Mouse (Mus musculus) stomach, embryonic 16.5 days (tissue): ENCODE measurements around the gene Psme1. TPM values are rescaled to one million over a fixed set of nuclear protein-coding genes. Genes with fewer than 3 reads are reported as not detected.

ENCODE experiments used
- ATAC-seq: fragments of 200-750 bp; cut with Nextera tagmentation; 2 replicates; pipeline ENCODE4 v1.8.0; 2017; ENCODE audit warnings: moderate number of reproducible peaks, moderate TSS enrichment; ENCODE audit not compliant: insufficient read depth, low FRiP score
- H3K27ac ChIP-seq: fragments of 300-500 bp; sonication (generic); 2 replicates; pipeline ENCODE4 v1.5.1; 2014; ENCODE audit warnings: low read length
- H3K27me3 ChIP-seq: fragments of 300-500 bp; sonication (generic); 2 replicates; pipeline ENCODE4 v1.6.1; 2014; ENCODE audit warnings: low read length, control low read depth, mixed read lengths; ENCODE audit not compliant: control insufficient read depth, insufficient read depth
- H3K36me3 ChIP-seq: fragments of 300-500 bp; sonication (generic); 2 replicates; pipeline ENCODE4 v1.6.1; 2014; ENCODE audit warnings: low read length; ENCODE audit not compliant: control insufficient read depth, insufficient read depth
- H3K4me1 ChIP-seq: fragments of 300-500 bp; sonication (generic); 2 replicates; pipeline ENCODE4 v1.6.1; 2014; ENCODE audit warnings: low read length, control low read depth, mixed read lengths; ENCODE audit not compliant: control insufficient read depth, insufficient read depth
- H3K4me2 ChIP-seq: fragments of 300-500 bp; sonication (generic); 2 replicates; pipeline ENCODE4 v1.6.1; 2014; ENCODE audit warnings: low read depth, low read length, mixed read lengths
- H3K4me3 ChIP-seq: fragments of 300-500 bp; sonication (generic); replicated peaks from 2 replicates; pipeline ENCODE4 v1.5.1; 2014; ENCODE audit warnings: mild to moderate bottlenecking, low read length
- H3K9ac ChIP-seq: fragments of 300-500 bp; sonication (generic); 2 replicates; pipeline ENCODE4 v1.6.1; 2014; ENCODE audit warnings: low read length
- H3K9me3 ChIP-seq: fragments of 300-500 bp; sonication (generic); replicated peaks from 2 replicates; pipeline ENCODE4 v1.6.1; 2016; ENCODE audit warnings: low read length, control low read depth; ENCODE audit not compliant: control insufficient read depth
- WGBS: fragments of 180-500 bp; shearing (Covaris S2); extraction: QIAGEN DNeasy Blood & Tissue Kit; methylation state at CpG from one replicate; pipeline ENCODE4 v1.1.7; 2014; 5-methylcytosine and 5-hydroxymethylcytosine counted together
- polyA plus RNA-seq: library from polyadenylated mRNA; unstranded; fragments of >200 nt; fragmentation: Nextera tagmentation; extraction: Ambion mirVana; gene quantifications from 2 replicates; pipeline ENCODE4 v1.2.1, GENCODE M21; 2015

Psme1 gene
- polyA plus RNA-seq: 149 and 162 TPM in 2 replicates

DNA sequence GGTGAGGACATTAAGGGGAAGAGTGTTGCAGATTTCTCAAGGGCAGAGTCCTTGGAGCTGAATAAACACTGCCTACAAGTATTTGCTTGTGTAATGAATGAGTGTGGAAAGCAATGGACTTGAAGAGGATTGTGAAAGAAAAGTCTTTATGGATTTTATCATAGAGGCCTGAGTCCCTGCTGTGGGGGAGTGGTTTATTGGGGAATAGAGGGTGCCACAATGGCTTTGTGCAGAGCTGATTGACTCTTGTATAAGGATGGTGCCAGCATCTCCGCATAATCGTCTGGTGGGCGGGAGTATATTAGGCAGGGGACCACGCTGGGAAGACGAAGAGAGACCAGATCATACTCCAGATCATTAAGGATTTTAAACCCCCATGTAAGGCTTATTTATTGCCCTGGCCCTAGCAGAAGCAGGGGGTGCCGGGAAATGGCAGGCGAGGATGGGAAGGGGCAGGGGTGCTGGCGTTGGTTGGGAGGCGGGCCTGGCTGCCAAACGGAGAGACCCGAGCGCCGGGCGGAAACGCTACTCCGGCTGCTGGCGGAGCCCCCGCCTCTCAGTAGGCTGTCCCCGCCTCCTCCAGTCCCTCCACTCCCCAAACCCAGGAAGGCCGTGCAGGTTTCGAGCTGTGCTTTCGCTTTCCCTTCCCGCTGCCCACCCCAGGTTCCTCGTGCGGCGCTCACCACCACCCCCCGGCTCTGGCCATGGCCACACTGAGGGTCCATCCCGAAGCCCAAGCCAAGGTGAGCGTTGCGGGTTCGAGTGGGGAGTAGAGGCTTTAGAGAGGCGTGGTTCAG, at the start of gene Psme1:
Gene Psme1 (plus strand): TSS at position 253 of the 797 bp plus-strand sequence.
- Histone ChIP-seq H3K4me2 (peak within 1 kb of the TSS; percentile 93), H3K9ac (peak within 1 kb of the TSS; percentile 96), H3K36me3 (peaks cover 7% of the 10 kb centered on the region), H3K27me3 (no peaks in the 10 kb centered on the region), H3K4me3 (peak within 1 kb of the TSS; percentile 98), H3K9me3 (no peaks in the 10 kb centered on the region), H3K27ac (peak within 1 kb of the TSS; percentile 93), H3K4me1 (peaks cover 13% of the 10 kb centered on the region)
- under 1% methylated on average over 32 of the region's 32 CpGs for WGBS
- ATAC-seq: peak; percentile 91

DNA sequence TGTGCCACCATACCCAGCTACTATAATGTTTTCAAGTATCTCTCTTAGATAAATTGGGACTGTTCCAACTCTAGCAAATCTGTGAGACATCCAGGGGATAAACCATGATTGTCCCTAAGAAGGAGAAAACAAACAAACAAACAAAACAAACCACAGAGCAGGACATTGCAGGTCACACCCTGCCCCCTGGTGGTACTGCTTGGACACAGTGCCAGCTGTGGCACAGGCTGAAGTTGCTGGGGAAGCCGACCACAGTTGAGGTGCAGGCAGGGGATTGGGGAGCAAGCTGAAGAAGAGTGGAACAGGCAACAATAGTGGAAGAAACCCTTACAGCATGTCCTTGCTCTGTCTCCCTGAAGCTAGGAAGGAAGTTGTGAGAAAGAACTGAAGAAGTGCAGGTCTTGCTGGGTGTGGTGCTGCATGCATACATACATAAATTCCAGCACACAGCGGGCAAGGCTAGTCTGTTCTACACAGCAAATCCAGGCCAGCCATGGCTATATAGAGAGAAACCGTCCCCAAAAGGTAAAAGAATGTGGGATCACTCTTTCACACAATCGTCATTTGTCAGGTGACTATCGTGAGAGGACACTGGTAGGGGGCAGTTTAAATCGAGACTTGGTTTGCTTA, 41.7 kb upstream of the Psme1 start:
- H3K9ac ChIP-seq: no peak overlapping the region
- H3K4me1 ChIP-seq: peaks cover 9% of the 10 kb centered on the region
- H3K4me3 ChIP-seq: no peak overlapping the region
- no peak for ATAC-seq
- H3K9me3 ChIP-seq: no peaks in the 10 kb centered on the region
- WGBS: 41% methylated on average over 6 of the region's 6 CpGs
- no peak overlapping the region for H3K27ac ChIP-seq
- H3K36me3 ChIP-seq: no peaks in the 10 kb centered on the region
- no peak overlapping the region for H3K4me2 ChIP-seq
- H3K27me3 ChIP-seq: no peaks in the 10 kb centered on the region

DNA sequence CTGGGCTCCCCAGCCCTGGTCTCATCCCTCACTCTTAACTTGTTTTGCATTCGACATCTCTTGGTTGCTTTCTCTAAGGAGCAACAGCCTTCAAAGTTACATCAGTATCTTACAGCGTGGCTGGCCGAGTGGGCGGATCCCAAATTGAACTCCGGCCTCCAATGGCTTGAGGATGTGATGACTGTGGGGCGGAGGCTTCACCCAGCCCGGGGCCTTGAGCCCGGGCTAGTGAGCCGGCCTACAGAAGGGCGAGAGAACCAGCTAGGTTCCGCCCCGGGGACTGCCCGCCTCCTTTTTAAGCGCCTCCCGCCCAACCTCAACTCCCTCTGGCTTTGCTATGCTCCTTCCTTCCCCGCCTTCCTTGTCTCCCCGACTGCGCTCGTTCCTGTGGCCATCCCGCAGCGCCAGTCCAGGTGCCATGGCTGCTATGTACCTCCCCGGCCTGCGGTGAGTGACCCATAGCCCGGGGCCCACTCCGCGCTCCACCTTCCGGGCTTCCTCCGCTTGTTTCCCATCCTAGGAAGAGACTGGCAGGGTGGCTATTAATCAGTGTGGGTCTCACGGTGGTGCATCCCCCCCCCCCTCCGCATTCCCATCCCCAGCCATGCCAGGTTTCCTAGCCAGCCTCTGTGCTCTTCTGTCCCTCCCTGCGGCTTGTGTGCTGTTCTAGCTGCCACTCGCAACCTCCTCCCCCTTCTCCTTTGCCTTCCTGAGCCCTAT, 37.7 kb upstream of the Psme1 start, which contains the start of gene Pck2:
Gene Pck2 (plus strand): TSS at position 200 of the 720 bp plus-strand sequence.
- H3K4me2 ChIP-seq: peak within 1 kb of the TSS; percentile 53
- peaks cover 14% of the 10 kb centered on the region for H3K4me1 ChIP-seq
- peak within 1 kb of the TSS; percentile 91 for H3K27ac ChIP-seq
- H3K4me3 ChIP-seq: peak within 1 kb of the TSS; percentile 56
- ATAC-seq: peak; percentile 95
- no peaks in the 10 kb centered on the region for H3K27me3 ChIP-seq
- WGBS: under 1% methylated on average over 32 of the region's 32 CpGs
- no peaks in the 10 kb centered on the region for H3K9me3 ChIP-seq
- H3K36me3 ChIP-seq: no peaks in the 10 kb centered on the region; the same call in 1 of the 2 replicates
- peak within 1 kb of the TSS; percentile 76 for H3K9ac ChIP-seq

DNA sequence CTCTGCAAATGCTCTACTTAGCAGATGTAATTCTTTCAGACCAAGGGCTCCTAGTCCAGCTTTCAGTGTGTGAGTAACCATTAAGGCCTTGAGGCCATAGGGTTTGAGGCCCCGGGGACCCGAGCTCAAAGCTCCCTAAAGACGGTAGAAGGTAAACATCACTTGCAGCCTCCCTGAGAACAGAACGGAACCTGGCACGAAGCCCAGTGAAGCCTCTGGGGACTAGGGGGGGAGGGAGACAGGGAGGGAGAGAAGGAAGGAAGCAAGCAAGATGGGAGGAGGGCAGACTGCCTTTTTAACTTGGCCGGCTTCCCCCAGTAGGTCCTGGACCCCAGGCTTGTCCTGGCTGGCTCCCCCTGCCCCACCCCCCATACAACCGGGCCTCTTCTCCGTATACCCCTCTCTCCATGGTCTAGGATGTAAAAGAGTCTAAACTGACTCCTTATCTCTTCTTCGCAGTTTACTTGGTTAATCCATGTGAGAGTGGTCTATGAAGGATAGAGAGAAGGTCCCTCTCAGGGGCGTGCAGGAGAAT, 37.1 kb upstream of the Psme1 start:
- Histone ChIP-seq H3K9me3 (no peaks in the 10 kb centered on the region), H3K4me3 (peak overlapping the region; percentile 56), H3K4me1 (peaks cover 14% of the 10 kb centered on the region), H3K4me2 (peak overlapping the region; percentile 53), H3K27me3 (no peaks in the 10 kb centered on the region), H3K9ac (peak overlapping the region; percentile 76), H3K36me3 (no peaks in the 10 kb centered on the region; the same call in 1 of the 2 replicates), H3K27ac (peak overlapping the region; percentile 91)
- 1% methylated on average over 10 of the region's 10 CpGs for WGBS
- peak; percentile 63 for ATAC-seq

DNA sequence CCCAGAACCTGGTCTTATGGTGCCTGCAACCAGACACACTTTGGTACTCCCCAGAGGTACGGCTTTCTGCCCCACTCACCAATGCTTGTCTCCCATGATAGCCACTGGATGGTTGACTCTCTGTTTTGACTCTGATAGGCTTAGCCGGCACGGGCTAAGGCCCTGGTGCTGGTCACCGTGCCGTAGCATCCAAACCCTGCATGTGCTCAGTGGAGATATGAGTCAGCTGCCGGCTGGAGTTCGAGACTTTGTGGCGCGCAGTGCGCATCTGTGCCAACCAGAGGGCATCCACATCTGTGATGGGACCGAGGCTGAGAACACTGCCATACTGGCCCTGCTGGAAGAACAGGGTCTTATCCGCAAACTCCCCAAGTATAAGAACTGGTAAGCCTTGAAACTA, 35.7 kb upstream of the Psme1 start:
- Histone ChIP-seq H3K9ac (no peak overlapping the region), H3K9me3 (no peaks in the 10 kb centered on the region), H3K4me2 (no peak overlapping the region), H3K4me1 (peaks cover 14% of the 10 kb centered on the region), H3K36me3 (no peaks in the 10 kb centered on the region; the same call in 1 of the 2 replicates), H3K27me3 (no peaks in the 10 kb centered on the region), H3K4me3 (no peak overlapping the region), H3K27ac (no peak overlapping the region)
- ATAC-seq: no peak
- 95% methylated on average over 12 of the region's 12 CpGs for WGBS

DNA sequence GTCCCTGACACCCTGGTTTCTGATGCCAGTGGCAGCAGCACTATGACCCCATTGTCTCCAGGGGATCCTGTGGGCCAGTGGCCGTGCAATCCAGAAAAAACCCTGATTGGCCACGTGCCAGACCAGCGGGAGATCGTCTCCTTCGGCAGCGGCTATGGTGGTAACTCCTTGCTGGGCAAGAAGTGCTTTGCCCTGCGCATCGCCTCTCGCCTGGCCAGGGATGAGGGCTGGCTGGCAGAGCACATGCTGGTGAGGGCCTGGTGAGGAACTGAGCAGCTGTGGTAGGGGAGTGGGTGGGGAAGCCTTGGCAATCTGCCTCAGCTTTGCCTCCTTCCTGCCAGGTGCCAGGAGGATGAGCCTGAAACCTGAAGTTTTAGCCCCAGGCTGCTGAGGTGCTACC, 33.6 kb upstream of the Psme1 start:
- Histone ChIP-seq H3K9me3 (no peaks in the 10 kb centered on the region), H3K4me2 (no peak overlapping the region), H3K9ac (no peak overlapping the region), H3K27me3 (no peaks in the 10 kb centered on the region), H3K27ac (no peak overlapping the region), H3K4me3 (no peak overlapping the region), H3K36me3 (peaks cover 5% of the 10 kb centered on the region; the same call in 1 of the 2 replicates), H3K4me1 (peaks cover 14% of the 10 kb centered on the region)
- WGBS: 72% methylated on average over 9 of the region's 9 CpGs
- ATAC-seq: no peak

DNA sequence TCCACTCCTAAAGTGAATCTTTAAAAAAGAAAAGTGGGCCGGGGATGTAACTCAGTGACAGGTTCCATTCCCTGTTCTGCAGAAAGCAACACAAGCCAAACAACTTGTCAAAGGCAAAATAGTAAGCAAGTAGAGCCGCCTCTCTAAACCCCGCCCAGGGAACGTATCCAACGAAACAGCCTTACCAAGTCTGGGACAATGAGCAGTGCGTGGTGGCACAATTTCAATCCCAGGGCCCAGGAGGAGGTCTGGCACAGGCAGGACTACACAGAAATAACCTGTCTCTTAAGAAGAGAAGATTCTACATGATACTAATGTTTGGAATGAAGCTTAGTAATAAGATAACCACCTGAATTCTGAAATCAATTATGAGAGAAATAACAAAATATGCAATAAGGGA, 27.7 kb upstream of the Psme1 start:
- WGBS: 77% methylated on average over 6 of the region's 6 CpGs
- H3K9ac ChIP-seq: no peak overlapping the region
- no peak overlapping the region for H3K4me3 ChIP-seq
- H3K9me3 ChIP-seq: no peaks in the 10 kb centered on the region
- H3K36me3 ChIP-seq: peaks cover 5% of the 10 kb centered on the region; the same call in 1 of the 2 replicates
- no peak overlapping the region for H3K27ac ChIP-seq
- no peak for ATAC-seq
- H3K4me2 ChIP-seq: no peak overlapping the region
- H3K4me1 ChIP-seq: no peaks in the 10 kb centered on the region
- no peaks in the 10 kb centered on the region for H3K27me3 ChIP-seq

DNA sequence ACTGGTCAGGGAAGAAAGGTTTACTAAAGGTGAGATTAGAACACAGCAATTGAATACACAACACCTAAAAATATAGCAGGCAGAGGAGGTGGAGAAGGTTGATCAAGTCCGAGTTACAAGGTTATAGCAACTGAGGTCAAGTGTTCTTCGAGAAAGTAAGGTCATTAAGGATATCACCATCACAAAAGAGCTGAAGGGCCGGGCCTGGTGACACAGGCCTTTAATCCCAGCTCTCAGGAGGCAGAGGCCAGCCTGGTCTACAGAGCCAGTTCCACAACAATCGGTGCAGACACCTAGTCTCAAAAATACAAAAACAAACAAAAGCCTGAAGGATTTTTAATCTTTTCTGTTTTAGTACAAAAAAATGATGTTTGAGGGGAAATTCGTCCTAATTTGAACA, 26.6 kb upstream of the Psme1 start:
- Histone ChIP-seq H3K27ac (no peak overlapping the region), H3K4me3 (no peak overlapping the region), H3K4me1 (no peaks in the 10 kb centered on the region), H3K9me3 (no peaks in the 10 kb centered on the region), H3K27me3 (no peaks in the 10 kb centered on the region), H3K9ac (no peak overlapping the region), H3K4me2 (no peak overlapping the region), H3K36me3 (peaks cover 5% of the 10 kb centered on the region; the same call in 1 of the 2 replicates)
- no peak for ATAC-seq
- 73% methylated on average over 5 of the region's 5 CpGs for WGBS
